Mouse (Mus musculus) embryonic facial prominence, embryonic 15.5 days (tissue): ENCODE measurements at regions not wholly inside any gene's neighbourhood (a gene's known extent, or its start where the extent isn't known, plus 50 kb on each side); places are given as distances from the start of the nearest gene placed in this dataset.

ENCODE experiments used
- ATAC-seq: fragments of 200-750 bp; cut with Nextera tagmentation; 2 replicates; pipeline ENCODE4 v1.8.0; 2017; ENCODE audit warnings: low read depth, moderate TSS enrichment; ENCODE audit not compliant: insufficient number of reproducible peaks, low FRiP score, low TSS enrichment
- H3K27ac ChIP-seq: fragments of 300-500 bp; sonication (generic); replicated peaks from 2 replicates; pipeline ENCODE4 v1.5.1; 2015; ENCODE audit warnings: mild to moderate bottlenecking, inconsistent platforms
- H3K27me3 ChIP-seq: fragments of 300-500 bp; sonication (generic); 2 replicates; pipeline ENCODE4 v1.6.1; 2015; ENCODE audit warnings: inconsistent platforms
- H3K36me3 ChIP-seq: fragments of 300-500 bp; sonication (generic); 2 replicates; pipeline ENCODE4 v1.6.1; 2015; ENCODE audit warnings: mild to moderate bottlenecking, inconsistent platforms
- H3K4me1 ChIP-seq: fragments of 300-500 bp; sonication (generic); 2 replicates; pipeline ENCODE4 v1.6.1; 2015; ENCODE audit warnings: inconsistent platforms
- H3K4me2 ChIP-seq: fragments of 300-500 bp; sonication (generic); replicated peaks from 2 replicates; pipeline ENCODE4 v1.6.1; 2015; ENCODE audit warnings: mild to moderate bottlenecking, inconsistent platforms
- H3K4me3 ChIP-seq: fragments of 300-500 bp; sonication (generic); replicated peaks from 2 replicates; pipeline ENCODE4 v1.5.1; 2015; ENCODE audit warnings: mild to moderate bottlenecking, inconsistent platforms
- H3K9ac ChIP-seq: fragments of 300-500 bp; sonication (generic); 2 replicates; pipeline ENCODE4 v1.6.1; 2015; ENCODE audit warnings: inconsistent platforms
- H3K9me3 ChIP-seq: fragments of 300-500 bp; sonication (generic); replicated peaks from 2 replicates; pipeline ENCODE4 v1.6.1; 2016; ENCODE audit warnings: inconsistent platforms
- WGBS: fragments of 180-500 bp; shearing (Covaris S2); methylation state at CpG from one replicate; pipeline ENCODE4 v1.1.7; 2015; 5-methylcytosine and 5-hydroxymethylcytosine counted together

- Histone ChIP-seq H3K27me3 (no peaks in the 10 kb centered on the region), H3K9ac (no peak overlapping the region), H3K9me3 (no peaks in the 10 kb centered on the region), H3K4me2 (no peak overlapping the region), H3K4me3 (no peak overlapping the region), H3K4me1 (no peaks in the 10 kb centered on the region), H3K27ac (no peak overlapping the region), H3K36me3 (no peaks in the 10 kb centered on the region)
- ATAC-seq, result no peak
- 43% methylated on average over 5 of the region's 5 CpGs for WGBS
These were observed 479.7 kb upstream of the Zdhhc25 start for GRCm38 (mm10) chr15:88120376-88120775.

- H3K27me3 ChIP-seq, result no peaks in the 10 kb centered on the region
- H3K4me1 ChIP-seq, result no peaks in the 10 kb centered on the region
- no peak overlapping the region for H3K4me3 ChIP-seq
- H3K27ac ChIP-seq, result no peak overlapping the region
- no peak for ATAC-seq
- H3K9me3 ChIP-seq, result no peaks in the 10 kb centered on the region
- 82% methylated on average over 24 of the region's 24 CpGs for WGBS
- no peak overlapping the region for H3K9ac ChIP-seq
- H3K36me3 ChIP-seq, result no peaks in the 10 kb centered on the region
- no peak overlapping the region for H3K4me2 ChIP-seq
These were observed 476.1 kb upstream of the Zdhhc25 start for GRCm38 (mm10) chr15:88123907-88124523.

- no peaks in the 10 kb centered on the region for H3K9me3 ChIP-seq
- H3K27ac ChIP-seq, result no peak overlapping the region
- H3K27me3 ChIP-seq, result no peaks in the 10 kb centered on the region
- no peak overlapping the region for H3K4me2 ChIP-seq
- no peak overlapping the region for H3K9ac ChIP-seq
- 47% methylated on average over 7 of the region's 7 CpGs for WGBS
- H3K4me3 ChIP-seq, result no peak overlapping the region
- H3K36me3 ChIP-seq, result no peaks in the 10 kb centered on the region
- no peaks in the 10 kb centered on the region for H3K4me1 ChIP-seq
- no peak for ATAC-seq
These were observed 454.0 kb upstream of the Zdhhc25 start for GRCm38 (mm10) chr15:88146118-88146517.

GRCm38 (mm10) chr15:88151199-88151598, 448.9 kb upstream of the Zdhhc25 start:
- WGBS, result 70% methylated on average over 6 of the region's 6 CpGs
- Histone ChIP-seq H3K27ac (no peak overlapping the region), H3K9ac (no peak overlapping the region), H3K27me3 (no peaks in the 10 kb centered on the region), H3K4me3 (no peak overlapping the region), H3K4me2 (no peak overlapping the region), H3K36me3 (no peaks in the 10 kb centered on the region), H3K9me3 (no peaks in the 10 kb centered on the region), H3K4me1 (no peaks in the 10 kb centered on the region)
- ATAC-seq, result no peak

DNA sequence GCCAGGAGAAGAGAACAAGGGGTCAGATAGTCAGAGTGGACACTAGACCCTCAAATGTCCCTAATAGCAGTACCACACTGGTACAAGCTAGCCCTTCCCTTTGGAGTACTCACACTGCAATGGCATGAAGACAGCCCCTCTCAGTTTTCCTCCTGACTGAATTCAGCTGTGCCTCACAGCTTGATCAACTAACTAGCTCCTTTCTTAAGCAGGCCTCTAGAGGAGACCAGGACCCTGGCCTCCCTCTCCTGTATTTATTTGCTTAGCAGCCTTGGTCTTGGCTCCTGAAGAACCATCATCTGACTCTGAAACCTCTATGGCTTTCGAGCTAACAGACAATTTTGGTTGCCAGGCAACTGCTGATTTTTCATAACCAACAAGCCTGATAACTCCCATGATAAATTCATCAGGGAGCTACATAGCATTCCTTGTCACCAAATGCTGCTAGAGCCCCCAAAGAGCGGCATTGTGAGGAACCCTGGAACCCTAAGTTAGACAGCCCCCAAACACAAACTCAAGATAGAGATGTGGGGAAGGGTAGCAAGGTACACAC, 440.4 kb upstream of the Zdhhc25 start:
- Histone ChIP-seq H3K9me3 (no peaks in the 10 kb centered on the region), H3K36me3 (no peaks in the 10 kb centered on the region), H3K4me3 (no peak overlapping the region), H3K4me1 (no peaks in the 10 kb centered on the region), H3K9ac (no peak overlapping the region), H3K4me2 (no peak overlapping the region), H3K27me3 (no peaks in the 10 kb centered on the region), H3K27ac (no peak overlapping the region)
- 74% methylated on average over 2 of the region's 2 CpGs for WGBS
- no peak for ATAC-seq

DNA sequence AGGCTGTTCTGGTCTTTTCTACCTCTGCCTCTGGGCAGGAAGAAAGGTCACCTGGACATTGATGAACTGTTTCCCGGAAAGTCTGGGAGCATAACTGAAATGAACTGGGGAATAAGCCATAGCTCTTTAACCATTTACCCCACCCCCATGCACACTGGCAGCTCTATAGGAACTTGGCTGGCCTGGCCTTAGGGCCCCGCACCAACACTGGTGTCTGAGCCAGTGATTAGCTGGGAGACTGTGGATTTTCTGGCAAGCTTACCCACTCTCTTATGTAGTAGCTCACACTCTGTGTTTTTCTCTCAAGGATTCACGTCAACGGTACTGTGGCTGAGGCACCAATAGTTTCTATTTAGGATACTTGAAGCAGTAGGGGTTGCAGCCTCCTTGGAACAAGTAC, 439.8 kb upstream of the Zdhhc25 start:
- no peaks in the 10 kb centered on the region for H3K36me3 ChIP-seq
- no peaks in the 10 kb centered on the region for H3K27me3 ChIP-seq
- 90% methylated on average over 4 of the region's 4 CpGs for WGBS
- H3K9me3 ChIP-seq, result no peaks in the 10 kb centered on the region
- no peaks in the 10 kb centered on the region for H3K4me1 ChIP-seq
- no peak for ATAC-seq
- H3K4me2 ChIP-seq, result no peak overlapping the region
- H3K27ac ChIP-seq, result no peak overlapping the region
- H3K4me3 ChIP-seq, result no peak overlapping the region
- H3K9ac ChIP-seq, result no peak overlapping the region

DNA sequence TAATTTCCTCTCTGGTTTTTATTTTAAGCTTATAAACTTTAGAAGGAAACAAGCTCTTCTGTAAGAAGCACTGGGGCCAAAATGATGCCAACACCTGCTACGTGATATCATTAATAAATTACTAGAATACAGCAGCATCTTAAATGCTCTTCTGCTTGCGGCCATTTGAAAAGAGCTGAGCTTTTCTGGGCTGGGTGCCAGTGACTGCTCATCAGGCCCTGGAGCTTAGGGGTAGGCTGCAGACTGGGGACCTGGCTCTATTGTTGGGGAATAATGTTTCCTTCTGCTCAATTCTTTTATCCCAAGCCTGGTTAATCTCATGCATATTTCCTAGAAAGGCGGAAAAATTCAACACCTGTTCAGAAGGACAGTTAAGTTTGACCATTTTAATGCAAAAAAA, 436.7 kb upstream of the Zdhhc25 start:
- Histone ChIP-seq H3K9ac (no peak overlapping the region), H3K36me3 (no peaks in the 10 kb centered on the region), H3K9me3 (no peaks in the 10 kb centered on the region), H3K4me3 (no peak overlapping the region), H3K4me1 (no peaks in the 10 kb centered on the region), H3K27ac (no peak overlapping the region), H3K27me3 (no peaks in the 10 kb centered on the region), H3K4me2 (no peak overlapping the region)
- 79% methylated on average over 3 of the region's 3 CpGs for WGBS
- ATAC-seq, result no peak

- Histone ChIP-seq H3K4me3 (no peak overlapping the region), H3K27ac (no peak overlapping the region), H3K9me3 (no peaks in the 10 kb centered on the region), H3K36me3 (no peaks in the 10 kb centered on the region), H3K27me3 (no peaks in the 10 kb centered on the region), H3K9ac (no peak overlapping the region), H3K4me2 (no peak overlapping the region), H3K4me1 (no peaks in the 10 kb centered on the region)
- no peak for ATAC-seq
- WGBS, result 36% methylated on average over 3 of the region's 3 CpGs
These were observed 425.8 kb upstream of the Zdhhc25 start for GRCm38 (mm10) chr15:88174326-88174725.

- Histone ChIP-seq H3K4me2 (no peak overlapping the region), H3K9me3 (no peaks in the 10 kb centered on the region), H3K4me3 (no peak overlapping the region), H3K27me3 (no peaks in the 10 kb centered on the region), H3K9ac (no peak overlapping the region), H3K36me3 (no peaks in the 10 kb centered on the region), H3K4me1 (no peaks in the 10 kb centered on the region), H3K27ac (no peak overlapping the region)
- no peak for ATAC-seq
- 74% methylated on average over 3 of the region's 3 CpGs for WGBS
These were observed 424.1 kb upstream of the Zdhhc25 start for GRCm38 (mm10) chr15:88175991-88176390.

DNA sequence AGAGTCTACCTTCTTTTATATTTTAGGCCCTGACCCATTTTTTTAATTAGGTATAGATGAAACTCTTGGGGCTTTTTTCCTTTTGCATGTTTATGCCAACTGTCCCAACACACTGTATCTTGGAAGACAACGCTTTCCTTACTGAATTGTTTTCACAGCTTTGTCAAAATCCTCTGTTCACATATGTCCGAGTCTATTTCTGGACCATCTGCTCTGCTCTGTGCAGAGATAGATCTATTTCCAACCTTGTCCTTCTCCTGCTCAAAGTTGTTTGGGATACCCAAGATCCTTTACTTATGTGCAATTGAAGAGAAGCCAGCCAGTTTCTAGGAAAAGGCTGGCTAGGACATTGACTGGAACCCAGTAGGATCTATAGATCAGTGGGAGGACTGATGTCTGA, 403.6 kb upstream of the Zdhhc25 start:
- H3K4me2 ChIP-seq, result no peak overlapping the region
- H3K9me3 ChIP-seq, result no peaks in the 10 kb centered on the region
- 92% methylated on average over 2 of the region's 2 CpGs for WGBS
- H3K4me1 ChIP-seq, result no peaks in the 10 kb centered on the region
- H3K36me3 ChIP-seq, result no peaks in the 10 kb centered on the region
- H3K27ac ChIP-seq, result no peak overlapping the region
- no peak overlapping the region for H3K9ac ChIP-seq
- no peaks in the 10 kb centered on the region for H3K27me3 ChIP-seq
- ATAC-seq, result no peak
- no peak overlapping the region for H3K4me3 ChIP-seq

- H3K36me3 ChIP-seq, result no peaks in the 10 kb centered on the region
- 65% methylated on average over 3 of the region's 3 CpGs for WGBS
- H3K9me3 ChIP-seq, result no peaks in the 10 kb centered on the region
These were observed 397.4 kb upstream of the Zdhhc25 start for GRCm38 (mm10) chr15:88202736-88203135.

DNA sequence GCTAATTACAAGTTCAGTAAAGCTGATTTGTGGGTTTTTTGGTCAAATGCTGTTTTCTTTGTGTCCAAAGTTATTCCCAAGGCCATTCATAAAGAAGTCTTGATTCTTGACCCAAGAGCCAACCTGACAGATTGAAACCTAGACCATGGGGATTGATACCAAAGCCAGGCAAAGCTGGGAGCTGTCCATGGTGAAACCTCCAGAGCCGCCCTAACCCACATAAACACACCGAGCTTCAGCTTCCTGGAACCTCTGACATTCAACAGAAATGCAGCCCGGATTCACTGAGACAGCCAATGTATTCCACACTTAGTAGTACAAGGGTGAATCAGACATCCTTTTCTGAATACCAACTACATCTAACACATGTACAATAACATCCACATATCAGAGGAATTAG, 386.7 kb upstream of the Zdhhc25 start:
- no peak for ATAC-seq
- Histone ChIP-seq H3K4me1 (no peaks in the 10 kb centered on the region), H3K9ac (no peak overlapping the region), H3K36me3 (no peaks in the 10 kb centered on the region), H3K9me3 (no peaks in the 10 kb centered on the region), H3K4me3 (no peak overlapping the region), H3K27ac (no peak overlapping the region), H3K4me2 (no peak overlapping the region), H3K27me3 (no peaks in the 10 kb centered on the region)
- 31% methylated on average over 3 of the region's 3 CpGs for WGBS

More at GRCm38 (mm10) chr15:88202736-88203135, 397.4 kb upstream of the Zdhhc25 start:
- H3K4me1 ChIP-seq, result no peaks in the 10 kb centered on the region
- H3K9ac ChIP-seq, result no peak overlapping the region
- no peaks in the 10 kb centered on the region; the same call in 1 of the 2 replicates for H3K27me3 ChIP-seq
- no peak overlapping the region for H3K4me2 ChIP-seq
- no peak for ATAC-seq
- H3K4me3 ChIP-seq, result no peak overlapping the region
- no peak overlapping the region for H3K27ac ChIP-seq
